Mouse (Mus musculus): ENCODE results near the gene Olfr143.

Gene Olfr143

GRCm38 (mm10) chr9:38252474-38252873, at the start of gene Olfr143:
Gene Olfr143, plus strand, starts transcription at chr9:38252774.
- no peak for DNase-seq (ENCODE audit: low spot score)

- no peak for DNase-seq (ENCODE audit: low spot score)
Measured at GRCm38 (mm10) chr9:38208065-38208464, 44.5 kb upstream of the Olfr143 start, which contains the start of gene Olfr893. Gene Olfr893, plus strand, starts transcription at chr9:38208365.

DNA sequence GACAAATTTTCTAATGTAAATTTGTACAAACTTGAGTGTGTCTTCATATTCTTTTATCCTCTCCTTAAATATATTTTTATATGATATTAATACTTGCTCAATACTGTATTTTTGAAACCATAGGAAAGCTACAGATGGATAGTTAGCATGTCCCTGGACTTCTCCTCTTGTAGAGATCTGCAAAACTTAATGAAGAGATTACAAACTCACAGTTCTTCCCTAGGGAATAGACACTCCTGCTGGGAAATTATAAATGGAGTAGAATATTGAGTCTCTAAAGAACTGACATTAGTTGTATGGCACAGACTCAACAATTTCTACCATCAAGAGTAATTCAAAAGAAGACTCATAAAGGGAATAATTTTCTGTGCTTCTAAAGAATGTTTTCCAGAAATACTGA, 34.8 kb upstream of the Olfr143 start, which contains the start of gene Olfr894:
Olfr894 (plus strand) TSS at position 301 of the 400 bp plus-strand sequence.
- DNase-seq (ENCODE audit: low spot score), result no peak

DNA sequence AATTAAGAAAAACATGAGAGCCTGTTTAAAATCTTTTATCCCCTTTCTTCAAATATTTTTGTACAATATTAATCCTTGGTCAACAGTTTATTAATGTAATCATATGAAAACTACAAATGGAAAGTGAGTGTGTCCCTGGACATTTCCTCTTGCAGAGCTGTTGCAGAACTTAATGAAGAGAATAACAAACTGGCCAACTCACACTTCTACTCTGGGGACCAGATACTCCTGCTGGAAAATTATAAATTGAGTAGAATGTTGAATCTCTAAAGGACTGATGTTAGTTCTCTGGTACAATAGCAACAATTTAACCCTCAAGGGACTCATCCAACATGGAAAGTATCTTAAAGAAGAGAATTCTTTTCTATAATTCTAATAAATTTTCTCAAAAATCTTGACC, 15.0 kb downstream of the Olfr143 start, which contains the start of gene Olfr895:
Olfr895 (plus strand) TSS at position 301 of the 400 bp plus-strand sequence.
- no peak for DNase-seq (ENCODE audit: low spot score)

DNA sequence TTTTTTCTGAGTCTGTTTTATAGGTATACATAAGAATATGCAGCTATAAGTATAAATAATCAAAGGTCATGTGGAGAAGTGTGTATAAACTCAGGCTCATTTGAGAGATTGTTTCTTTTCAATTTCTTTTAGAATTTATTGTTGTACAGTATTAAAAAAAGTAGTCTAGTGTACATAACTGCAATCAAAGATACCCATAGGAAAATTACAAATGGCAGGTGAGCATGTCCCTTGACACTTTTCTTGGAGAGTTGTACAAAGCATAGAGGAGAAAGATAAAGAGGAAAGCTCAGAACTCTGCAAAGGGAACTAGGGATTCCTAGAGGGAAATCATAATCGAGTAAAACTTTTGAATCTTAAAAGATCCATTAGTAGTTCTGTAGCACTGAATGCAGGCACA, 38.2 kb downstream of the Olfr143 start, which contains the start of gene Olfr896-ps1:
Olfr896-ps1 (plus strand) TSS at position 301 of the 400 bp plus-strand sequence.
- no peak for DNase-seq (ENCODE audit: low spot score)
